Mouse (Mus musculus): Measurements from ENCODE around the gene Tecpr2.

Tecpr2 gene

GRCm38 (mm10) chr12:110949410-110949809 lies 60.3 kb downstream of the Tecpr2 start:
- no peak for DNase-seq

- DNase-seq: no peak
Observed at GRCm38 (mm10) chr12:110950151-110950550, 61.1 kb downstream of the Tecpr2 start.

GRCm38 (mm10) chr12:110951236-110951635 lies 62.2 kb downstream of the Tecpr2 start:
- no peak for DNase-seq

- DNase-seq: no peak
Observed at GRCm38 (mm10) chr12:110952628-110953385, 63.7 kb downstream of the Tecpr2 start.

- no peak for DNase-seq
Observed at GRCm38 (mm10) chr12:110953443-110953842, 64.4 kb downstream of the Tecpr2 start.

- no peak for DNase-seq
Observed at GRCm38 (mm10) chr12:110953900-110954299, 64.8 kb downstream of the Tecpr2 start.

GRCm38 (mm10) chr12:110954351-110954991 lies 65.4 kb downstream of the Tecpr2 start:
- DNase-seq: no peak

- DNase-seq: no peak
Observed at GRCm38 (mm10) chr12:110961973-110962372, 72.9 kb downstream of the Tecpr2 start.

GRCm38 (mm10) chr12:110965500-110965899 lies 76.4 kb downstream of the Tecpr2 start:
- DNase-seq: no peak

GRCm38 (mm10) chr12:110966079-110966478 lies 77.0 kb downstream of the Tecpr2 start:
- DNase-seq: no peak

- no peak for DNase-seq
Observed at GRCm38 (mm10) chr12:110967146-110967545, 78.1 kb downstream of the Tecpr2 start.

GRCm38 (mm10) chr12:110970408-110970807 lies 81.3 kb downstream of the Tecpr2 start:
- DNase-seq: no peak

- DNase-seq: no peak
Observed at GRCm38 (mm10) chr12:110971972-110972371, 82.9 kb downstream of the Tecpr2 start.

GRCm38 (mm10) chr12:110973829-110974228 lies 84.8 kb downstream of the Tecpr2 start:
- no peak for DNase-seq

- DNase-seq: no peak
Observed at GRCm38 (mm10) chr12:110974295-110974694, 85.2 kb downstream of the Tecpr2 start.

GRCm38 (mm10) chr12:110974726-110975125 lies 85.7 kb downstream of the Tecpr2 start:
- DNase-seq: no peak

- no peak for DNase-seq
Observed at GRCm38 (mm10) chr12:110975385-110975784, 86.3 kb downstream of the Tecpr2 start.

- DNase-seq: no peak
Observed at GRCm38 (mm10) chr12:110975838-110976468, 86.9 kb downstream of the Tecpr2 start.

- no peak for DNase-seq
Observed at GRCm38 (mm10) chr12:110976589-110977344, 87.7 kb downstream of the Tecpr2 start.

GRCm38 (mm10) chr12:110977345-110977733 lies 88.3 kb downstream of the Tecpr2 start:
- DNase-seq: no peak

GRCm38 (mm10) chr12:110977896-110978606 lies 89.0 kb downstream of the Tecpr2 start:
- no peak for DNase-seq

- DNase-seq: peak; percentile 97 to 98
Observed at GRCm38 (mm10) chr12:110978607-110979406, 89.7 kb downstream of the Tecpr2 start, which contains the start of gene Ankrd9. TSS of gene Ankrd9 (minus strand) at chr12:110979040.
